In the genomic region with DNA sequence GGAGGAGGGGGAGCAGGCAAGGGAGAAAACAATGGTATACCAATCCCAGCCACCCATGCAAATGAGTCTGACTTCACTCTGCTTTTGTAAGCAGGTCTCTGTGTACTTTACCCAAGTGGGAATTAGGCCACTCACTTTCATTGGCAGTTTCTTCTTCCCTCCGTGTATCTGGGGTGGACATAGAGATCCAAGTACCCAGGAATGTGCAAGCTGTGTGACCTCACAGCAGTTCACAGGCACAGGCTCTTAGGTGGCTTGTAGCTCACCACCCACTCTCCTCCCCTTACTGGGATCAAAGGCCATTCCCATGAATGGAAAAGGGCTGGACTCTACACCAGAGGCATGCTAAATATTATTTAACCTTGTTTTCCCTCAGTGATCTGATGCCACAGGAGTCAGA, we compare ENCODE assay signal across 12 mouse cellular contexts. TPM values are rescaled to one million over a fixed set of nuclear protein-coding genes. Genes with fewer than 3 reads are reported as not detected.
A peak's percentile ranks its signal among the peaks of the same experiment; 100 is the strongest.
DNase-seq lines count a peak whose midpoint lies in the region; ATAC-seq and TF ChIP-seq lines count a peak whose summit lies in the region.
"Had no signal": no experiment of that assay in that cellular context is flagged by ENCODE, and none has a peak within 500 bp of the region (broad histone marks: within the 10 kb centered on the region; RNA-seq: fewer than 3 reads in every experiment).

No protein-coding gene starts in this region.

- H3K4me2 ChIP-seq in kidney, postnatal 0 days (ENCODE audit: low read length), result no peak overlapping the region
- H3K4me2 ChIP-seq: lung, embryonic 14.5 days had no signal

- no peaks in the 10 kb centered on the region for H3K27me3 ChIP-seq in liver, adult 2 months (ENCODE audit: control insufficient read depth, insufficient read depth, low read length)
- no peaks in the 10 kb centered on the region for H3K27me3 ChIP-seq in kidney, postnatal 0 days (ENCODE audit: insufficient read depth, low read length)
- H3K27me3 ChIP-seq in small intestine, adult 2 months (ENCODE audit: control insufficient read depth, insufficient read depth, low read length), result no peaks in the 10 kb centered on the region

- peak; percentile 100 for DNase-seq in liver, adult 2 months (ENCODE audit: extremely low read depth, low read depth, low spot score)
- no peak for DNase-seq in liver
- peak; percentile 11 for DNase-seq in embryo, embryonic 11 days
- DNase-seq in kidney, postnatal 0 days (ENCODE audit: low spot score), result no peak
- no peak for DNase-seq in cerebellum, adult 18-20 months
- no peak for DNase-seq in spleen, adult 18-20 months
- DNase-seq in neural tube, embryonic 10.5 days (ENCODE audit: extremely low spot score, low spot score), result no peak
- DNase-seq: layer of hippocampus, postnatal 36 days; lung, embryonic 14.5 days; right cerebral cortex, adult 18-20 months; thymus, adult 18-20 months had no signal

- peak overlapping the region; percentile 86 for H3K27ac ChIP-seq in liver, adult 2 months (replicated peaks; ENCODE audit: insufficient read depth, low read depth, low read length)
- H3K27ac ChIP-seq in kidney, postnatal 0 days, result no peak overlapping the region
- H3K27ac ChIP-seq in small intestine, adult 2 months (ENCODE audit: insufficient read depth, low read depth, low read length), result peak overlapping the region; percentile 65

- no peaks in the 10 kb centered on the region for H3K36me3 ChIP-seq in liver, adult 2 months (ENCODE audit: control insufficient read depth, insufficient read depth, low read length)
- H3K36me3 ChIP-seq in kidney, postnatal 0 days (ENCODE audit: insufficient read depth, low read length), result no peaks in the 10 kb centered on the region
- H3K36me3 ChIP-seq in small intestine, adult 2 months (ENCODE audit: control insufficient read depth, insufficient read depth, low read length), result no peaks in the 10 kb centered on the region

- no peak overlapping the region for H3K9ac ChIP-seq in liver, adult 2 months (ENCODE audit: low read depth, low read length)
- H3K9ac ChIP-seq in kidney, postnatal 0 days (ENCODE audit: low read depth, low read length), result no peak overlapping the region
- H3K9ac ChIP-seq: lung, embryonic 14.5 days had no signal

- no peak for TF ChIP-seq POLR2A in liver, adult 2 months (IDR thresholded peaks at IDR 0.05; ENCODE audit: extremely low read depth, insufficient read depth, low read length)
- TF ChIP-seq POLR2A in small intestine, adult 2 months (IDR thresholded peaks at IDR 0.05; ENCODE audit: low read depth, low read length), result no peak

- peak; percentile 91 for ATAC-seq in kidney, postnatal 0 days (replicated peaks; ENCODE audit: low FRiP score, low read depth)

- no peaks in the 10 kb centered on the region for H3K9me3 ChIP-seq in kidney, postnatal 0 days (replicated peaks; ENCODE audit: low read length)

- WGBS in liver, adult 2 months, result 18% methylated on average over 1 of the region's 1 CpGs
- WGBS in kidney, postnatal 0 days, result 0% methylated on average over 1 of the region's 1 CpGs
- WGBS in small intestine, adult 2 months, result 3% methylated on average over 1 of the region's 1 CpGs

- no peak for TF ChIP-seq CTCF in liver, adult 2 months (IDR thresholded peaks at IDR 0.05; ENCODE audit: low read depth, low read length)
- no peak for TF ChIP-seq CTCF in kidney, postnatal 0 days (IDR thresholded peaks at IDR 0.05; ENCODE audit: low read depth)
- no peak for TF ChIP-seq CTCF in small intestine, adult 2 months (IDR thresholded peaks at IDR 0.05; ENCODE audit: extremely low read depth, insufficient read length, insufficient replicate concordance, low read depth, low read length)

- H3K4me1 ChIP-seq in liver, adult 2 months (ENCODE audit: control insufficient read depth, insufficient read depth, low read length), result peaks cover 14% of the 10 kb centered on the region
- H3K4me1 ChIP-seq in kidney, postnatal 0 days (replicated peaks; ENCODE audit: insufficient read depth, low read length), result no peaks in the 10 kb centered on the region
- H3K4me1 ChIP-seq in small intestine, adult 2 months (ENCODE audit: control insufficient read depth, insufficient read depth, insufficient read length, low read length), result peaks cover 14% of the 10 kb centered on the region

- no peak overlapping the region for H3K4me3 ChIP-seq in liver, adult 2 months (ENCODE audit: insufficient read depth, low read depth, low read length)
- H3K4me3 ChIP-seq in kidney, postnatal 0 days (replicated peaks; ENCODE audit: low read depth, low read length), result no peak overlapping the region
- no peak overlapping the region for H3K4me3 ChIP-seq in small intestine, adult 2 months (ENCODE audit: low read depth, low read length)

- H3K79me2 ChIP-seq in liver, adult 2 months (ENCODE audit: control insufficient read depth, insufficient read depth, low read length), result no peaks in the 10 kb centered on the region

RNA-seq across cellular contexts. Expression of a gene that starts 10.0 kb away (rescaled TPM):
- total RNA-seq in liver, adult 2 months (2014; rRNA removed), result 19.7 and 31.4 TPM in 2 replicates
- polyA plus RNA-seq in liver, adult 2 months (2012; rRNA removed), result 34.7 and 39.8 TPM in 2 replicates
- polyA plus RNA-seq in kidney, postnatal 0 days (2015; fragmentation: Nextera tagmentation; extraction: Ambion mirVana), result 12.9 and 14.0 TPM in 2 replicates
- 16.9 and 25.9 TPM in 2 replicates for polyA plus RNA-seq in small intestine, adult 2 months (2012; rRNA removed)

Comparison
In these comparisons a context has a peak if more than half of its experiments do, and no peak if none do; other contexts are left out.
1. DNase-seq: peak in liver, adult 2 months (single experiment) and embryo, embryonic 11 days (single experiment); none in liver (single experiment), kidney, postnatal 0 days (single experiment), cerebellum, adult 18-20 months (0 of 2), spleen, adult 18-20 months (0 of 2) and neural tube, embryonic 10.5 days (single experiment).